Mouse (Mus musculus) heart, postnatal 14 days (tissue): ENCODE results near the gene Gm14525. TPM values are rescaled to one million over a fixed set of nuclear protein-coding genes. Genes with fewer than 3 reads are reported as not detected.
"Not testable (repeated sequence)": the region's sequence is repeated elsewhere in the genome, so short reads cannot be mapped to it uniquely, and the experiment has no call there.

ENCODE experiments used
- DNase-seq, 2 experiments: peaks; one replicate each; pipeline ENCODE4 v3.0.0; 2021 to 2022
- intact Hi-C: fragments of 180-260 bp; cut with DNase I; formaldehyde crosslinking; loops from one replicate; pipeline ENCODE4 v1.15.1; 2025
- long read RNA-seq, 2 experiments: library from polyadenylated mRNA; stranded (forward); transcript quantifications; one replicate each; pipeline ENCODE4 v2.0.0; 2021
- total RNA-seq, 2 experiments: library from RNA; stranded (reverse); gene quantifications; 2 replicates each; pipeline ENCODE4 v1.2.3; 2021

Gene Gm14525
- total RNA-seq: not detected
- long read RNA-seq, experiment 1: 0 reads
- long read RNA-seq, experiment 2: 0 reads

GRCm38 (mm10) chrX:26702538-26702937, at the start of gene Gm14525:
Gene Gm14525, minus strand, starts transcription at chrX:26702638.
- intact Hi-C loops, DNase-seq: not testable (repeated sequence)

Other genes starting within 250 kb of the Gm14525 start
- not detected for gene Slx, start 157.1 kb downstream of the Gm14525 start, total RNA-seq
- not detected for gene Gm6121, start 233.1 kb upstream of the Gm14525 start, total RNA-seq